Mouse (Mus musculus) layer of hippocampus, adult 9-11 months (tissue): Measurements from ENCODE around the gene Chrm3.

Experiments used
- DNase-seq: peaks from one replicate; pipeline ENCODE4 v3.0.0; 2022

Chrm3 gene

GRCm38 (mm10) chr13:10066829-10067618 lies 293.6 kb downstream of the Chrm3 start:
- DNase-seq: no peak

GRCm38 (mm10) chr13:10065776-10066175 lies 294.9 kb downstream of the Chrm3 start:
- DNase-seq: no peak

GRCm38 (mm10) chr13:10062681-10063080 lies 298.0 kb downstream of the Chrm3 start:
- DNase-seq: no peak

- DNase-seq: no peak
These were observed 301.7 kb downstream of the Chrm3 start for GRCm38 (mm10) chr13:10058993-10059392.

GRCm38 (mm10) chr13:10057644-10058198 lies 302.9 kb downstream of the Chrm3 start:
- no peak for DNase-seq

- DNase-seq: no peak
These were observed 306.6 kb downstream of the Chrm3 start for GRCm38 (mm10) chr13:10054086-10054485.

GRCm38 (mm10) chr13:10053301-10053889 lies 307.3 kb downstream of the Chrm3 start:
- DNase-seq: peak; percentile 14

- DNase-seq: no peak
These were observed 314.8 kb downstream of the Chrm3 start for GRCm38 (mm10) chr13:10045651-10046350.

- DNase-seq: no peak
These were observed 316.6 kb downstream of the Chrm3 start for GRCm38 (mm10) chr13:10044084-10044483.

- DNase-seq: no peak
These were observed 326.9 kb downstream of the Chrm3 start for GRCm38 (mm10) chr13:10033570-10034399.

GRCm38 (mm10) chr13:10031547-10031946 lies 329.1 kb downstream of the Chrm3 start:
- DNase-seq: no peak

- no peak for DNase-seq
These were observed 330.7 kb downstream of the Chrm3 start for GRCm38 (mm10) chr13:10029944-10030343.

GRCm38 (mm10) chr13:10025134-10025533 lies 335.5 kb downstream of the Chrm3 start:
- DNase-seq: no peak

- no peak for DNase-seq
These were observed 337.5 kb downstream of the Chrm3 start for GRCm38 (mm10) chr13:10023112-10023511.

GRCm38 (mm10) chr13:10019252-10019651 lies 341.4 kb downstream of the Chrm3 start:
- no peak for DNase-seq

GRCm38 (mm10) chr13:10002916-10003315 lies 357.7 kb downstream of the Chrm3 start:
- DNase-seq: no peak

- peak; percentile 58 for DNase-seq
These were observed 362.9 kb downstream of the Chrm3 start for GRCm38 (mm10) chr13:9997664-9998328.

GRCm38 (mm10) chr13:9995852-9996251 lies 364.8 kb downstream of the Chrm3 start:
- no peak for DNase-seq

- DNase-seq: no peak
These were observed 367.1 kb downstream of the Chrm3 start for GRCm38 (mm10) chr13:9993571-9993970.

- DNase-seq: no peak
These were observed 368.0 kb downstream of the Chrm3 start for GRCm38 (mm10) chr13:9992640-9993039.

GRCm38 (mm10) chr13:9985648-9986047 lies 375.0 kb downstream of the Chrm3 start:
- no peak for DNase-seq

GRCm38 (mm10) chr13:9983293-9983692 lies 377.4 kb downstream of the Chrm3 start:
- no peak for DNase-seq
